Mouse (Mus musculus) cerebellum, adult 2 months (tissue): Measurements from ENCODE around the gene Tcf12. TPM values are rescaled to one million over a fixed set of nuclear protein-coding genes. Genes with fewer than 3 reads are reported as not detected.

ENCODE experiments used
- DNase-seq, 2 experiments: peaks; one replicate each; pipeline ENCODE4 v3.0.0; 2021
- H3K27ac ChIP-seq: fragments of 200-500 bp; 2 replicates; pipeline ENCODE4 v1.5.1; 2012; ENCODE audit warnings: low read length, control low read depth, inconsistent platforms; ENCODE audit not compliant: insufficient read depth
- H3K27me3 ChIP-seq: fragments of 200-500 bp; 2 replicates; pipeline ENCODE4 v1.6.1; 2012; ENCODE audit warnings: inconsistent platforms, mild to moderate bottlenecking, low read length, moderate library complexity; ENCODE audit not compliant: control insufficient read depth, insufficient read depth
- H3K4me1 ChIP-seq: fragments of 200-500 bp; 2 replicates; pipeline ENCODE4 v1.6.1; 2011; ENCODE audit warnings: low read length; ENCODE audit not compliant: control insufficient read depth, insufficient read depth
- H3K4me3 ChIP-seq: fragments of 200-500 bp; replicated peaks from 2 replicates; pipeline ENCODE3; 2011; ENCODE audit warnings: mild to moderate bottlenecking, low read depth, low read length, control low read depth; ENCODE audit not compliant: insufficient read depth
- CTCF ChIP-seq: fragments of 200-500 bp; IDR thresholded peaks from 2 replicates; pipeline ENCODE4 v1.5.1; 2011; ENCODE audit warnings: low read depth, mild to moderate bottlenecking, control low read depth, low read length, moderate library complexity, borderline replicate concordance; ENCODE audit not compliant: insufficient read depth
- POLR2A ChIP-seq: fragments of 200-500 bp; IDR thresholded peaks from 2 replicates; pipeline ENCODE4 v1.6.1; 2011; ENCODE audit warnings: low read length, control low read depth, borderline replicate concordance; ENCODE audit not compliant: insufficient read depth
- WGBS: fragments of 180-500 bp; shearing (Covaris S2); methylation state at CpG from one replicate; pipeline ENCODE4 v1.1.7; 2018; 5-methylcytosine and 5-hydroxymethylcytosine counted together
- polyA plus RNA-seq: library from polyadenylated mRNA; depleted of rRNA; stranded (reverse); fragments of >200 nt; gene quantifications from 2 replicates; pipeline ENCODE4 v1.2.3, GENCODE M21; 2012

Gene Tcf12
- polyA plus RNA-seq, 1 experiment: 53.0 TPM

GRCm38 (mm10) chr9:71829137-71829536 lies 282.5 kb downstream of the Tcf12 start:
- no peak for DNase-seq
- TF ChIP-seq CTCF (no peak), POLR2A (no peak)
- no peak overlapping the region for H3K27ac ChIP-seq
- H3K4me3 ChIP-seq: no peak overlapping the region
- H3K27me3 ChIP-seq: no peaks in the 10 kb centered on the region
- WGBS: 93% methylated on average over 6 of the region's 6 CpGs
- H3K4me1 ChIP-seq: peaks cover 29% of the 10 kb centered on the region

- peaks cover 29% of the 10 kb centered on the region for H3K4me1 ChIP-seq
- H3K4me3 ChIP-seq: no peak overlapping the region
- 0 out of 2 replicates have a peak overlapping the region, but pooled peaks have one; percentile 56 for H3K27ac ChIP-seq
- TF ChIP-seq POLR2A (no peak), CTCF (no peak)
- DNase-seq: peak; percentile 66 to 80
- 49% methylated on average over 5 of the region's 5 CpGs for WGBS
- H3K27me3 ChIP-seq: no peaks in the 10 kb centered on the region
Observed at GRCm38 (mm10) chr9:71827371-71827770, 284.3 kb downstream of the Tcf12 start.

GRCm38 (mm10) chr9:71826040-71826525 lies 285.6 kb downstream of the Tcf12 start:
- peaks cover 27% of the 10 kb centered on the region for H3K4me1 ChIP-seq
- 4% methylated on average over 12 of the region's 12 CpGs for WGBS
- peak overlapping the region; percentile 74 for H3K27ac ChIP-seq
- H3K27me3 ChIP-seq: no peaks in the 10 kb centered on the region
- DNase-seq: peak; percentile 91 to 97
- peak overlapping the region; percentile 2 for H3K4me3 ChIP-seq
- TF ChIP-seq CTCF (no peak), POLR2A (peak; percentile 42; the same call in 1 of the 2 replicates)

- DNase-seq: no peak
- Histone ChIP-seq H3K4me3 (no peak overlapping the region), H3K4me1 (peaks cover 13% of the 10 kb centered on the region), H3K27ac (no peak overlapping the region), H3K27me3 (no peaks in the 10 kb centered on the region)
- no peak for TF ChIP-seq POLR2A
- TF ChIP-seq CTCF: no peak
- 88% methylated on average over 3 of the region's 3 CpGs for WGBS
Observed at GRCm38 (mm10) chr9:71822003-71822402, 289.7 kb downstream of the Tcf12 start.

GRCm38 (mm10) chr9:71818453-71818852 lies 293.2 kb downstream of the Tcf12 start:
- TF ChIP-seq POLR2A (no peak), CTCF (no peak)
- Histone ChIP-seq H3K27ac (no peak overlapping the region), H3K4me3 (no peak overlapping the region), H3K4me1 (no peaks in the 10 kb centered on the region), H3K27me3 (no peaks in the 10 kb centered on the region)
- 90% methylated on average over 7 of the region's 7 CpGs for WGBS
- DNase-seq: no peak

GRCm38 (mm10) chr9:71816121-71816520 lies 295.6 kb downstream of the Tcf12 start:
- 80% methylated on average over 3 of the region's 3 CpGs for WGBS
- no peak for DNase-seq
- Histone ChIP-seq H3K4me3 (no peak overlapping the region), H3K4me1 (no peaks in the 10 kb centered on the region), H3K27ac (no peak overlapping the region), H3K27me3 (no peaks in the 10 kb centered on the region)
- TF ChIP-seq POLR2A (no peak), CTCF (no peak)

GRCm38 (mm10) chr9:71813565-71813964 lies 298.1 kb downstream of the Tcf12 start:
- no peaks in the 10 kb centered on the region for H3K4me1 ChIP-seq
- WGBS: 81% methylated on average over 3 of the region's 3 CpGs
- TF ChIP-seq CTCF (no peak), POLR2A (no peak)

GRCm38 (mm10) chr9:71812914-71813313 lies 298.8 kb downstream of the Tcf12 start:
- DNase-seq: no peak
- Histone ChIP-seq H3K4me1 (no peaks in the 10 kb centered on the region), H3K4me3 (no peak overlapping the region), H3K27me3 (no peaks in the 10 kb centered on the region), H3K27ac (no peak overlapping the region)
- TF ChIP-seq POLR2A: no peak
- TF ChIP-seq CTCF: no peak
- WGBS: 83% methylated on average over 4 of the region's 4 CpGs

More at GRCm38 (mm10) chr9:71813565-71813964, 298.1 kb downstream of the Tcf12 start:
- H3K27me3 ChIP-seq: no peaks in the 10 kb centered on the region
- no peak overlapping the region for H3K27ac ChIP-seq
- DNase-seq: no peak
- no peak overlapping the region for H3K4me3 ChIP-seq
